Mouse (Mus musculus) MEL (cell line): ENCODE measurements around the gene Pp2d1.

ENCODE experiments used
- CTCF ChIP-seq, 3 experiments: IDR thresholded peaks in 2 of 3; conservative IDR thresholded peaks in 1 of 3; 2 replicates each; pipeline ENCODE4 v1.5.1; 2011 to 2012; ENCODE audit warnings: low read length in 3 of 3, low read depth in 2 of 3, mild to moderate bottlenecking in 2 of 3, improper control_type of control experiment in 1 of 3, inconsistent platforms in 1 of 3, mixed read lengths in 1 of 3, moderate library complexity in 1 of 3; ENCODE audit not compliant: control insufficient read depth in 1 of 3, insufficient read depth in 1 of 3, poor library complexity in 1 of 3, severe bottlenecking in 1 of 3
- E2F4 ChIP-seq: IDR thresholded peaks from 2 replicates; pipeline ENCODE4 v1.6.1; 2011; ENCODE audit warnings: low read depth, low read length, improper control_type of control experiment, borderline replicate concordance
- RCOR1 ChIP-seq: IDR thresholded peaks from 2 replicates; pipeline ENCODE4 v1.6.1; 2012; ENCODE audit warnings: low read depth, mild to moderate bottlenecking, inconsistent platforms, low read length, improper control_type of control experiment

- TF ChIP-seq E2F4, result no peak
- TF ChIP-seq CTCF (IDR thresholded peaks at IDR 0.05 in 2 of 3, conservative IDR thresholded peaks at IDR 0.05 in 1 of 3; ENCODE audit: control insufficient read depth in 1 of 3, insufficient read depth in 1 of 3, low read depth in 2 of 3, low read length in 3 of 3, poor library complexity in 1 of 3, severe bottlenecking in 1 of 3), result no peak
- no peak for TF ChIP-seq RCOR1
Measured at GRCm38 (mm10) chr17:53580237-53580636, 41.0 kb upstream of the Pp2d1 start.
